Mouse (Mus musculus) WW6 (cell line): ENCODE results near the gene Gm49342.

Experiments used
- DNase-seq: peaks from one replicate; pipeline ENCODE4 v3.0.0-alpha.2; 2013; ENCODE audit warnings: low read depth, low spot score

The Gm49342 gene

GRCm38 (mm10) chr14:50979631-50980030 is 35.3 kb downstream of the Gm49342 start:
- no peak for DNase-seq

GRCm38 (mm10) chr14:50981207-50981606 is 36.9 kb downstream of the Gm49342 start:
- DNase-seq: no peak

- no peak for DNase-seq
Measured at GRCm38 (mm10) chr14:50981837-50982236, 37.5 kb downstream of the Gm49342 start.

GRCm38 (mm10) chr14:50987668-50988067 is 43.4 kb downstream of the Gm49342 start:
- DNase-seq: no peak

GRCm38 (mm10) chr14:50991037-50991436 is 46.7 kb downstream of the Gm49342 start:
- no peak for DNase-seq

- DNase-seq: no peak
Measured at GRCm38 (mm10) chr14:50997088-50997487, 52.8 kb downstream of the Gm49342 start.

- no peak for DNase-seq
Measured at GRCm38 (mm10) chr14:50997999-50998666, 53.8 kb downstream of the Gm49342 start.

GRCm38 (mm10) chr14:51007152-51007801 is 63.0 kb downstream of the Gm49342 start, which contains the start of gene Rnase10:
Rnase10 (plus strand) TSS chr14:51007751.
- no peak for DNase-seq

GRCm38 (mm10) chr14:51007914-51008713 is 63.8 kb downstream of the Gm49342 start:
- no peak for DNase-seq

GRCm38 (mm10) chr14:51008781-51009180 is 64.5 kb downstream of the Gm49342 start:
- DNase-seq: no peak

GRCm38 (mm10) chr14:51009572-51009971 is 65.3 kb downstream of the Gm49342 start:
- no peak for DNase-seq
